8 mouse cellular contexts compared by ENCODE assay signal in the genomic region with DNA sequence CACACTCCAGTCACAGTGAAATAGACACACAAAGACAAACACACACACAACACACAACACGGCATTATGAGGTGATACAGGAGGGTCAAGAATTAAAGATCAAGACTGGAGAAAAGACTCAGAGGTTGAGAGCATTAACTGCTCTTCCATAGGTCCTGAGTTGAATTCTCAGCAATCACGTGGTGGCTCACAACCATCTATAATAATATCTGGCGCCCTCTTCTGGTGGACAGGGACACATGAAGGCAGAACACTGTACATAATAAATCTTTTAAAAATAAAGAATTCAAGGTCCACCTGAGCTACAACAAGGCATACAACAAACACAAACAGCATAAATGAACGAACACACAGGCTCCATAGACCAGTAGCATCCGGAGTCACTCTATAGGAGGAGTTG. TPM values are rescaled to one million over a fixed set of nuclear protein-coding genes. Genes with fewer than 3 reads are reported as not detected.
A peak's percentile ranks its signal among the peaks of the same experiment; 100 is the strongest.
DNase-seq lines count a peak whose midpoint lies in the region; ATAC-seq and TF ChIP-seq lines count a peak whose summit lies in the region.

No protein-coding gene starts in this region.

- no peak for TF ChIP-seq EP300 in MEL (IDR thresholded peaks at IDR 0.05; ENCODE audit: low read depth in 1 of 2, low read length in 2 of 2)

- ATAC-seq in granulocyte monocyte progenitor cell, adult 5-6 weeks (replicated peaks; ENCODE audit: poor library complexity, severe bottlenecking) = peak; percentile 11; the same call in 1 of the 2 replicates

- no peaks in the 10 kb centered on the region for H3K36me3 ChIP-seq in kidney, adult 2 months (ENCODE audit: control insufficient read depth, insufficient read depth, low read length)
- H3K36me3 ChIP-seq in MEL (ENCODE audit: control insufficient read depth in 1 of 2, insufficient read depth in 2 of 2, low read length in 2 of 2) = no peaks in the 10 kb centered on the region

- no peak overlapping the region for H3K4me3 ChIP-seq in kidney, adult 2 months (ENCODE audit: insufficient read depth, low read depth, low read length)
- H3K4me3 ChIP-seq in MEL (ENCODE audit: control insufficient read depth in 1 of 2, insufficient read depth in 1 of 2, low read depth in 2 of 2, low read length in 2 of 2) = no peak overlapping the region
- no peak overlapping the region for H3K4me3 ChIP-seq in layer of hippocampus, adult 2 months

- TF ChIP-seq CTCF in kidney, adult 2 months (conservative IDR thresholded peaks at IDR 0.05; ENCODE audit: insufficient read depth, insufficient read length, low read depth, low read length) = no peak
- peak; percentile 3 to 52 (median 32); a peak in 5 of 6 replicates for TF ChIP-seq CTCF in MEL (IDR thresholded peaks at IDR 0.05 in 2 of 3, conservative IDR thresholded peaks at IDR 0.05 in 1 of 3; ENCODE audit: control insufficient read depth in 1 of 3, insufficient read depth in 1 of 3, low read depth in 2 of 3, low read length in 3 of 3, poor library complexity in 1 of 3, severe bottlenecking in 1 of 3)
- TF ChIP-seq CTCF in layer of hippocampus, adult 2 months (conservative IDR thresholded peaks at IDR 0.05) = no peak

- no peaks in the 10 kb centered on the region for H3K9me3 ChIP-seq in MEL (replicated peaks; ENCODE audit: insufficient read depth, low read length)

- H3K27me3 ChIP-seq in kidney, adult 2 months (replicated peaks; ENCODE audit: control insufficient read depth, insufficient read depth, low read length) = no peaks in the 10 kb centered on the region
- H3K27me3 ChIP-seq in MEL (ENCODE audit: control insufficient read depth in 1 of 2, insufficient read depth in 2 of 2, low read length in 2 of 2) = peaks cover 0 to 1% of the 10 kb centered on the region in 2 experiments; a peak in 1 of 4 replicates

- 29% methylated on average over 5 of the region's 5 CpGs for WGBS in kidney, adult 2 months

- TF ChIP-seq POLR2A in kidney, adult 2 months (IDR thresholded peaks at IDR 0.05; ENCODE audit: low read depth, low read length) = no peak
- TF ChIP-seq POLR2A in MEL (IDR thresholded peaks at IDR 0.05; ENCODE audit: control insufficient read depth in 1 of 2, insufficient read depth in 1 of 2, low read depth in 1 of 2, low read length in 2 of 2, poor library complexity in 1 of 2) = no peak

- H3K9ac ChIP-seq in MEL (ENCODE audit: control insufficient read depth, low read depth, low read length, poor library complexity, severe bottlenecking) = no peak overlapping the region

- H3K4me1 ChIP-seq in kidney, adult 2 months (ENCODE audit: control insufficient read depth, insufficient read depth, low read length) = no peaks in the 10 kb centered on the region; the same call in 1 of the 2 replicates
- H3K4me1 ChIP-seq in MEL (ENCODE audit: control insufficient read depth in 1 of 2, insufficient read depth in 2 of 2, low read length in 2 of 2) = no peaks in the 10 kb centered on the region

- H3K79me2 ChIP-seq in MEL (ENCODE audit: control insufficient read depth, insufficient read depth, low read length, poor library complexity) = no peaks in the 10 kb centered on the region

- no peak for TF ChIP-seq RAD21 in MEL (IDR thresholded peaks at IDR 0.05; ENCODE audit: low read depth, low read length)

- no peak overlapping the region for H3K27ac ChIP-seq in kidney, adult 2 months (ENCODE audit: insufficient read depth, low read depth, low read length)
- no peak overlapping the region for H3K27ac ChIP-seq in MEL (ENCODE audit: control insufficient read depth, low read depth, low read length)
- no peak overlapping the region for H3K27ac ChIP-seq in layer of hippocampus, adult 2 months

- peak; percentile 70 for DNase-seq in kidney, adult 2 months
- DNase-seq in kidney, adult 18-20 months = no peak
- DNase-seq in MEL (ENCODE audit: low read depth, low spot score) = peak; percentile 75
- peak; percentile 58 for DNase-seq in lung, postnatal 14 days
- peak; percentile 39 for DNase-seq in thymus, postnatal 25 days
- DNase-seq in layer of hippocampus, adult 9-11 months = no peak
- DNase-seq in layer of hippocampus, adult 2 months (ENCODE audit: low spot score in 2 of 2) = no peak

TF ChIP-seq in MEL, 35 proteins besides CTCF, POLR2A, EP300 and RAD21 (continues in another document):
- TF ChIP-seq TBP (IDR thresholded peaks at IDR 0.05; ENCODE audit: low read depth, low read length) = 0 out of 2 replicates have a peak, but pooled peaks have one; percentile 28
- TF ChIP-seq HCFC1 (IDR thresholded peaks at IDR 0.05; ENCODE audit: low read depth, low read length) = no peak
- no peak for TF ChIP-seq NRF1 (IDR thresholded peaks at IDR 0.05; ENCODE audit: insufficient read depth, low read depth, low read length, poor library complexity, severe bottlenecking)
- TF ChIP-seq MXI1 (IDR thresholded peaks at IDR 0.05; ENCODE audit: low read depth, low read length) = no peak
- no peak for TF ChIP-seq GATA1 (IDR thresholded peaks at IDR 0.05; ENCODE audit: low read depth, low read length)
- no peak for TF ChIP-seq MAFK (IDR thresholded peaks at IDR 0.05; ENCODE audit: borderline replicate concordance, low read depth, low read length)
- TF ChIP-seq ZNF384 (IDR thresholded peaks at IDR 0.05; ENCODE audit: low read depth, low read length) = no peak
- peak; percentile 85 for TF ChIP-seq USF1 (IDR thresholded peaks at IDR 0.05; ENCODE audit: low read depth, low read length)
- no peak for TF ChIP-seq BHLHE40 (IDR thresholded peaks at IDR 0.05; ENCODE audit: borderline replicate concordance, low read depth, low read length)
- TF ChIP-seq MYC (IDR thresholded peaks at IDR 0.05; ENCODE audit: low read depth, low read length) = 0 out of 2 replicates have a peak, but pooled peaks have one; percentile 37
- no peak for TF ChIP-seq TAL1 (IDR thresholded peaks at IDR 0.05; ENCODE audit: low read length)
- TF ChIP-seq ZMIZ1 (IDR thresholded peaks at IDR 0.05; ENCODE audit: low read depth, low read length) = no peak
- no peak for TF ChIP-seq KAT2A (conservative IDR thresholded peaks at IDR 0.05; ENCODE audit: low read depth, low read length)
- TF ChIP-seq JUND (IDR thresholded peaks at IDR 0.05; ENCODE audit: low read depth, low read length) = no peak
- TF ChIP-seq POLR2AphosphoS5 (IDR thresholded peaks at IDR 0.05; ENCODE audit: borderline replicate concordance, low read depth, low read length) = no peak
- TF ChIP-seq SMC3 (IDR thresholded peaks at IDR 0.05; ENCODE audit: low read depth, low read length) = 0 out of 2 replicates have a peak, but pooled peaks have one; percentile 14
- TF ChIP-seq POLR2AphosphoS2 (IDR thresholded peaks at IDR 0.05; ENCODE audit: low read length) = no peak
- no peak for TF ChIP-seq RCOR1 (IDR thresholded peaks at IDR 0.05; ENCODE audit: low read depth, low read length)
- peak in 1 of 2 experiments; percentile 57; a peak in 1 of 4 replicates for TF ChIP-seq USF2 (IDR thresholded peaks at IDR 0.05; ENCODE audit: borderline replicate concordance in 1 of 2, insufficient read depth in 1 of 2, low read depth in 1 of 2, low read length in 2 of 2)
- TF ChIP-seq MAZ (IDR thresholded peaks at IDR 0.05; ENCODE audit: low read depth, low read length) = no peak
- no peak for TF ChIP-seq CHD2 (IDR thresholded peaks at IDR 0.05; ENCODE audit: low read length)

RNA-seq across cellular contexts. Expression of gene Rps18, which starts 13.1 kb away (rescaled TPM):
- polyA plus RNA-seq in kidney, adult 2 months (2012; rRNA removed) = 342 and 406 TPM in 2 replicates
- total RNA-seq in MEL (2012; rRNA removed) = 252 and 286 TPM in 2 replicates
- polyA plus RNA-seq in MEL (2012; ENCODE audit: insufficient read depth in 1 of 2, insufficient read length in 2 of 2, low read depth in 1 of 2, low replicate concordance in 2 of 2, missing spikeins in 1 of 2) = 1,000 to 10,000 TPM in 1 of 2 experiments, not detected in 1; 1,183 TPM
- 4,404 and 5,660 TPM in 2 replicates for total RNA-seq in granulocyte monocyte progenitor cell, adult 5-6 weeks (2014; fragmentation: Nextera tagmentation)
- 1,485 and 1,727 TPM in 2 replicates for total RNA-seq in granulocyte monocyte progenitor cell, adult 5-6 weeks (2017)
- total RNA-seq in layer of hippocampus, adult 2 months (2021) = 100 to 1,000 TPM; 310 to 336 TPM

RNA-seq across cellular contexts. Expression of gene Vps52, which starts 13.3 kb away (rescaled TPM):
- 54.2 and 60.5 TPM in 2 replicates for polyA plus RNA-seq in kidney, adult 2 months (2012; rRNA removed)
- total RNA-seq in MEL (2012; rRNA removed) = 20.6 and 23.6 TPM in 2 replicates
- 10 to 100 TPM in 1 of 2 experiments, not detected in 1; 40.7 TPM for polyA plus RNA-seq in MEL (2012; ENCODE audit: insufficient read depth in 1 of 2, insufficient read length in 2 of 2, low read depth in 1 of 2, low replicate concordance in 2 of 2, missing spikeins in 1 of 2)
- total RNA-seq in granulocyte monocyte progenitor cell, adult 5-6 weeks (2014; fragmentation: Nextera tagmentation) = 38.4 and 39.2 TPM in 2 replicates
- 18.6 and 19.2 TPM in 2 replicates for total RNA-seq in granulocyte monocyte progenitor cell, adult 5-6 weeks (2017)
- total RNA-seq in layer of hippocampus, adult 2 months (2021) = 10 to 100 TPM; 84.3 to 92.5 TPM

RNA-seq across cellular contexts. Expression of gene B3galt4, which starts 17.6 kb away (rescaled TPM):
- polyA plus RNA-seq in kidney, adult 2 months (2012; rRNA removed) = 6.7 and 7.8 TPM in 2 replicates
- 2.2 and 2.5 TPM in 2 replicates for total RNA-seq in MEL (2012; rRNA removed)
- 1 to 10 TPM in 1 of 2 experiments, not detected in 1; 2.9 TPM for polyA plus RNA-seq in MEL (2012; ENCODE audit: insufficient read depth in 1 of 2, insufficient read length in 2 of 2, low read depth in 1 of 2, low replicate concordance in 2 of 2, missing spikeins in 1 of 2)
- total RNA-seq in granulocyte monocyte progenitor cell, adult 5-6 weeks (2014; fragmentation: Nextera tagmentation) = 3.2 and 3.3 TPM in 2 replicates
- 3.2 and 4.0 TPM in 2 replicates for total RNA-seq in granulocyte monocyte progenitor cell, adult 5-6 weeks (2017)
- 1 to 10 TPM; 6.3 TPM for total RNA-seq in layer of hippocampus, adult 2 months (2021)

RNA-seq across cellular contexts. Expression of gene Wdr46, which starts 28.5 kb away (rescaled TPM):
- 15.3 and 16.0 TPM in 2 replicates for polyA plus RNA-seq in kidney, adult 2 months (2012; rRNA removed)
- 97.6 and 100 TPM in 2 replicates for total RNA-seq in MEL (2012; rRNA removed)
- polyA plus RNA-seq in MEL (2012; ENCODE audit: insufficient read depth in 1 of 2, insufficient read length in 2 of 2, low read depth in 1 of 2, low replicate concordance in 2 of 2, missing spikeins in 1 of 2) = 100 to 1,000 TPM in 1 of 2 experiments, not detected in 1; 131 TPM
- 41.4 and 56.6 TPM in 2 replicates for total RNA-seq in granulocyte monocyte progenitor cell, adult 5-6 weeks (2014; fragmentation: Nextera tagmentation)
- total RNA-seq in granulocyte monocyte progenitor cell, adult 5-6 weeks (2017) = 48.6 and 53.9 TPM in 2 replicates
- 10 to 100 TPM; 14.5 to 18.9 TPM for total RNA-seq in layer of hippocampus, adult 2 months (2021)

RNA-seq across cellular contexts. Expression of gene Pfdn6, which starts 28.8 kb away (rescaled TPM):
- 27.4 and 41.1 TPM in 2 replicates for polyA plus RNA-seq in kidney, adult 2 months (2012; rRNA removed)
- total RNA-seq in MEL (2012; rRNA removed) = 189 and 239 TPM in 2 replicates
- polyA plus RNA-seq in MEL (2012; ENCODE audit: insufficient read depth in 1 of 2, insufficient read length in 2 of 2, low read depth in 1 of 2, low replicate concordance in 2 of 2, missing spikeins in 1 of 2) = 100 to 1,000 TPM in 1 of 2 experiments, not detected in 1; 222 TPM
- 177 and 226 TPM in 2 replicates for total RNA-seq in granulocyte monocyte progenitor cell, adult 5-6 weeks (2014; fragmentation: Nextera tagmentation)
- 149 and 168 TPM in 2 replicates for total RNA-seq in granulocyte monocyte progenitor cell, adult 5-6 weeks (2017)
- 10 to 100 TPM; 86.5 to 97.4 TPM for total RNA-seq in layer of hippocampus, adult 2 months (2021)

Comparison
In these comparisons a context has a peak if more than half of its experiments do, and no peak if none do; other contexts are left out.
1. DNase-seq: peak in kidney, adult 2 months (single experiment), MEL (single experiment), lung, postnatal 14 days (single experiment) and thymus, postnatal 25 days (single experiment); none in kidney, adult 18-20 months (single experiment), layer of hippocampus, adult 9-11 months (single experiment) and layer of hippocampus, adult 2 months (0 of 2).
2. CTCF ChIP-seq: peak in MEL (3 of 3); none in kidney, adult 2 months (single experiment) and layer of hippocampus, adult 2 months (single experiment).